Mouse (Mus musculus) embryonic fibroblast, embryonic 13.5 days (primary cell): ENCODE results near the gene Stap2. TPM values are rescaled to one million over a fixed set of nuclear protein-coding genes. Genes with fewer than 3 reads are reported as not detected.

Experiments
- H3K27ac ChIP-seq: 2 replicates; pipeline ENCODE4 v1.5.1; 2012; ENCODE audit warnings: low read length, control low read depth, inconsistent platforms; ENCODE audit not compliant: insufficient read depth
- H3K4me1 ChIP-seq: 2 replicates; pipeline ENCODE4 v1.6.1; 2011; ENCODE audit warnings: low read length; ENCODE audit not compliant: control insufficient read depth, insufficient read depth
- H3K4me3 ChIP-seq: 2 replicates; pipeline ENCODE4 v1.5.1; 2011; ENCODE audit warnings: mild to moderate bottlenecking, control low read depth, low read length; ENCODE audit not compliant: insufficient read depth
- CTCF ChIP-seq: IDR thresholded peaks from 2 replicates; pipeline ENCODE4 v1.5.1; 2011; ENCODE audit warnings: mild to moderate bottlenecking, control low read depth, low read length, moderate library complexity, borderline replicate concordance; ENCODE audit not compliant: insufficient read depth
- POLR2A ChIP-seq: IDR thresholded peaks from 2 replicates; pipeline ENCODE4 v1.6.1; 2011; ENCODE audit warnings: low read depth, mild to moderate bottlenecking, control low read depth, low read length, moderate library complexity
- polyA plus RNA-seq: library from polyadenylated mRNA; stranded (reverse); fragments of >200 nt; gene quantifications from 2 replicates; pipeline ENCODE4 v1.2.4, GENCODE M21; 2011; ENCODE audit warnings: low read depth; ENCODE audit not compliant: missing spikeins, insufficient read length

Gene Stap2
- polyA plus RNA-seq, 1 experiment, result 0.35 TPM

GRCm38 (mm10) chr17:56017848-56018247, 12.5 kb upstream of the Stap2 start:
- no peak overlapping the region for H3K27ac ChIP-seq
- no peak for TF ChIP-seq POLR2A
- no peak for TF ChIP-seq CTCF

GRCm38 (mm10) chr17:56016793-56017785, 11.7 kb upstream of the Stap2 start:
- H3K27ac ChIP-seq, result no peak overlapping the region
- TF ChIP-seq CTCF (no peak), POLR2A (0 out of 2 replicates have a peak, but pooled peaks have one; percentile 23)
- H3K4me1 ChIP-seq, result no peaks in the 10 kb centered on the region
- no peak overlapping the region for H3K4me3 ChIP-seq

More at GRCm38 (mm10) chr17:56017848-56018247, 12.5 kb upstream of the Stap2 start:
- Histone ChIP-seq H3K4me1 (0 out of 2 replicates have a peak, but pooled peaks cover 1% of the 10 kb centered on the region), H3K4me3 (no peak overlapping the region)

- Histone ChIP-seq H3K27ac (no peak overlapping the region), H3K4me3 (no peak overlapping the region)
- TF ChIP-seq POLR2A (no peak), CTCF (no peak)
These were observed 11.0 kb upstream of the Stap2 start for GRCm38 (mm10) chr17:56016382-56016781.

GRCm38 (mm10) chr17:56015293-56015692, 9.9 kb upstream of the Stap2 start:
- Histone ChIP-seq H3K27ac (no peak overlapping the region), H3K4me1 (no peaks in the 10 kb centered on the region)

More at GRCm38 (mm10) chr17:56016382-56016781, 11.0 kb upstream of the Stap2 start:
- no peaks in the 10 kb centered on the region for H3K4me1 ChIP-seq

GRCm38 (mm10) chr17:56011441-56011840, 6.1 kb upstream of the Stap2 start:
- Histone ChIP-seq H3K4me3 (no peak overlapping the region), H3K4me1 (no peaks in the 10 kb centered on the region), H3K27ac (no peak overlapping the region)
- no peak for TF ChIP-seq CTCF
- no peak for TF ChIP-seq POLR2A

More at GRCm38 (mm10) chr17:56015293-56015692, 9.9 kb upstream of the Stap2 start:
- TF ChIP-seq CTCF (no peak), POLR2A (no peak)
- H3K4me3 ChIP-seq, result no peak overlapping the region

GRCm38 (mm10) chr17:56010681-56011080, 5.3 kb upstream of the Stap2 start:
- TF ChIP-seq POLR2A (no peak), CTCF (peak; percentile 92)
- peak overlapping the region; percentile 65 for H3K4me3 ChIP-seq
- no peak overlapping the region for H3K27ac ChIP-seq
- no peaks in the 10 kb centered on the region for H3K4me1 ChIP-seq

- no peak for TF ChIP-seq POLR2A
- Histone ChIP-seq H3K4me3 (peak overlapping the region; percentile 65), H3K4me1 (no peaks in the 10 kb centered on the region), H3K27ac (0 out of 2 replicates have a peak overlapping the region, but pooled peaks have one; percentile 45)
These were observed 4.9 kb upstream of the Stap2 start for GRCm38 (mm10) chr17:56010255-56010654.

- no peaks in the 10 kb centered on the region for H3K4me1 ChIP-seq
- H3K27ac ChIP-seq, result peak overlapping the region; percentile 45
- TF ChIP-seq CTCF (no peak), POLR2A (no peak)
- H3K4me3 ChIP-seq, result peak overlapping the region; percentile 65
These were observed 4.5 kb upstream of the Stap2 start for GRCm38 (mm10) chr17:56009962-56010240.

GRCm38 (mm10) chr17:56009088-56009961, 3.9 kb upstream of the Stap2 start:
- no peaks in the 10 kb centered on the region for H3K4me1 ChIP-seq
- peak overlapping the region; percentile 65 for H3K4me3 ChIP-seq
- peak; percentile 96 for TF ChIP-seq POLR2A
- peak; percentile 30; the same call in 1 of the 2 replicates for TF ChIP-seq CTCF
- peak overlapping the region; percentile 78 for H3K27ac ChIP-seq
